Mouse (Mus musculus) midbrain, embryonic 12.5 days (tissue): Measurements from ENCODE around the gene Mgea5. TPM values are rescaled to one million over a fixed set of nuclear protein-coding genes. Genes with fewer than 3 reads are reported as not detected.
A peak's percentile ranks its signal among the peaks of the same experiment; 100 is the strongest.

Experiments used
- ATAC-seq: fragments of 200-750 bp; cut with Nextera tagmentation; 2 replicates; pipeline ENCODE4 v1.8.0; 2017; ENCODE audit warnings: low read depth, moderate TSS enrichment, moderate library complexity; ENCODE audit not compliant: low FRiP score
- H3K27ac ChIP-seq: fragments of 300-500 bp; sonication (generic); replicated peaks from 2 replicates; pipeline ENCODE4 v1.5.1; 2016; ENCODE audit warnings: mild to moderate bottlenecking
- H3K27me3 ChIP-seq: fragments of 300-500 bp; sonication (generic); 2 replicates; pipeline ENCODE4 v1.6.1; 2016; ENCODE audit warnings: mild to moderate bottlenecking
- H3K36me3 ChIP-seq: fragments of 300-500 bp; sonication (generic); 2 replicates; pipeline ENCODE4 v1.6.1; 2016
- H3K4me1 ChIP-seq: fragments of 300-500 bp; sonication (generic); 2 replicates; pipeline ENCODE4 v1.6.1; 2016
- H3K4me2 ChIP-seq: fragments of 300-500 bp; sonication (generic); replicated peaks from 2 replicates; pipeline ENCODE4 v1.6.1; 2016; ENCODE audit warnings: mild to moderate bottlenecking, moderate library complexity
- H3K4me3 ChIP-seq: fragments of 300-500 bp; sonication (generic); 2 replicates; pipeline ENCODE4 v1.5.1; 2016; ENCODE audit warnings: mild to moderate bottlenecking
- H3K9ac ChIP-seq: fragments of 300-500 bp; sonication (generic); replicated peaks from 2 replicates; pipeline ENCODE4 v1.6.1; 2016; ENCODE audit warnings: mild to moderate bottlenecking, moderate library complexity
- H3K9me3 ChIP-seq: fragments of 300-500 bp; sonication (generic); 2 replicates; pipeline ENCODE4 v1.6.1; 2016; ENCODE audit warnings: mild to moderate bottlenecking
- WGBS: fragments of 180-500 bp; shearing (Covaris S2); methylation state at CpG from one replicate; pipeline ENCODE4 v1.1.7; 2016; 5-methylcytosine and 5-hydroxymethylcytosine counted together
- polyA plus RNA-seq: library from polyadenylated mRNA; unstranded; fragments of >200 nt; fragmentation: Nextera tagmentation; extraction: Ambion mirVana; gene quantifications from 2 replicates; pipeline ENCODE4 v1.2.1, GENCODE M21; 2016

Mgea5 gene
- polyA plus RNA-seq, 1 experiment from 2014 or later = 115 TPM

- Histone ChIP-seq H3K4me3 (no peak overlapping the region), H3K27me3 (no peaks in the 10 kb centered on the region), H3K36me3 (peaks cover 98% of the 10 kb centered on the region), H3K9me3 (no peaks in the 10 kb centered on the region), H3K27ac (no peak overlapping the region), H3K4me1 (peaks cover 12% of the 10 kb centered on the region), H3K9ac (no peak overlapping the region), H3K4me2 (no peak overlapping the region)
- 86% methylated on average over 2 of the region's 2 CpGs for WGBS
- ATAC-seq = no peak
Observed at GRCm38 (mm10) chr19:45775486-45775885, 8.2 kb downstream of the Mgea5 start.

GRCm38 (mm10) chr19:45771501-45771900, 12.1 kb downstream of the Mgea5 start:
- Histone ChIP-seq H3K36me3 (peaks cover 97% of the 10 kb centered on the region), H3K27me3 (no peaks in the 10 kb centered on the region), H3K9me3 (no peaks in the 10 kb centered on the region), H3K4me2 (no peak overlapping the region), H3K4me3 (no peak overlapping the region), H3K4me1 (no peaks in the 10 kb centered on the region), H3K9ac (no peak overlapping the region), H3K27ac (no peak overlapping the region)
- ATAC-seq = no peak
- WGBS = 92% methylated on average over 5 of the region's 5 CpGs

GRCm38 (mm10) chr19:45760810-45761209, 22.8 kb downstream of the Mgea5 start:
- no peak overlapping the region for H3K4me2 ChIP-seq
- ATAC-seq = no peak
- H3K9ac ChIP-seq = no peak overlapping the region
- no peak overlapping the region for H3K27ac ChIP-seq
- H3K9me3 ChIP-seq = no peaks in the 10 kb centered on the region
- peaks cover 91% of the 10 kb centered on the region for H3K36me3 ChIP-seq
- 93% methylated on average over 3 of the region's 3 CpGs for WGBS
- H3K27me3 ChIP-seq = no peaks in the 10 kb centered on the region
- no peak overlapping the region for H3K4me3 ChIP-seq
- no peaks in the 10 kb centered on the region for H3K4me1 ChIP-seq

- Histone ChIP-seq H3K36me3 (peaks cover 92% of the 10 kb centered on the region), H3K27ac (no peak overlapping the region), H3K27me3 (no peaks in the 10 kb centered on the region), H3K4me1 (no peaks in the 10 kb centered on the region), H3K9ac (no peak overlapping the region), H3K9me3 (no peaks in the 10 kb centered on the region), H3K4me3 (no peak overlapping the region), H3K4me2 (no peak overlapping the region)
- WGBS = 93% methylated on average over 5 of the region's 5 CpGs
- ATAC-seq = no peak
Observed at GRCm38 (mm10) chr19:45758671-45759070, 25.0 kb downstream of the Mgea5 start.

GRCm38 (mm10) chr19:45753551-45753950, 30.1 kb downstream of the Mgea5 start:
- H3K4me1 ChIP-seq = peaks cover 9% of the 10 kb centered on the region
- no peak overlapping the region for H3K27ac ChIP-seq
- WGBS = 90% methylated on average over 3 of the region's 3 CpGs
- H3K9ac ChIP-seq = no peak overlapping the region
- H3K4me3 ChIP-seq = no peak overlapping the region
- no peak for ATAC-seq
- H3K4me2 ChIP-seq = no peak overlapping the region
- peaks cover 3% of the 10 kb centered on the region for H3K27me3 ChIP-seq
- H3K36me3 ChIP-seq = peaks cover 70% of the 10 kb centered on the region
- no peaks in the 10 kb centered on the region for H3K9me3 ChIP-seq

GRCm38 (mm10) chr19:45751881-45752280, 31.8 kb downstream of the Mgea5 start:
- no peak overlapping the region for H3K27ac ChIP-seq

GRCm38 (mm10) chr19:45749243-45750043, 34.2 kb downstream of the Mgea5 start, which contains the start of gene Npm3:
Npm3 (minus strand) TSS chr19:45749591.
- peak within 1 kb of the TSS; percentile 94 for H3K4me3 ChIP-seq
- peak; percentile 80 for ATAC-seq
- peak within 1 kb of the TSS; percentile 86 for H3K9ac ChIP-seq
- H3K27ac ChIP-seq = no peak within 1 kb of the TSS
- H3K9me3 ChIP-seq = no peaks in the 10 kb centered on the region
- H3K27me3 ChIP-seq = peaks cover 40% of the 10 kb centered on the region
- under 1% methylated on average over 40 of the region's 60 CpGs for WGBS
- peak within 1 kb of the TSS; percentile 99 for H3K4me2 ChIP-seq
- peaks cover 29% of the 10 kb centered on the region for H3K36me3 ChIP-seq
- peaks cover 30% of the 10 kb centered on the region for H3K4me1 ChIP-seq

More at GRCm38 (mm10) chr19:45751881-45752280, 31.8 kb downstream of the Mgea5 start:
- ATAC-seq = no peak
- H3K4me3 ChIP-seq = no peak overlapping the region
- peaks cover 53% of the 10 kb centered on the region for H3K36me3 ChIP-seq
- H3K4me2 ChIP-seq = no peak overlapping the region
- WGBS = 93% methylated on average over 7 of the region's 7 CpGs
- peaks cover 19% of the 10 kb centered on the region for H3K4me1 ChIP-seq
- H3K9me3 ChIP-seq = no peaks in the 10 kb centered on the region
- H3K9ac ChIP-seq = no peak overlapping the region
- peaks cover 15% of the 10 kb centered on the region for H3K27me3 ChIP-seq

- Histone ChIP-seq H3K4me2 (peak overlapping the region; percentile 99), H3K36me3 (peaks cover 22% of the 10 kb centered on the region), H3K9ac (peak overlapping the region; percentile 86), H3K27me3 (peaks cover 47% of the 10 kb centered on the region), H3K4me3 (peak overlapping the region; percentile 94), H3K9me3 (no peaks in the 10 kb centered on the region), H3K4me1 (peaks cover 30% of the 10 kb centered on the region), H3K27ac (no peak overlapping the region)
- 3% methylated on average over 33 of the region's 33 CpGs for WGBS
- peak; percentile 13; the same call in 1 of the 2 replicates for ATAC-seq
Observed at GRCm38 (mm10) chr19:45748691-45749242, 34.9 kb downstream of the Mgea5 start.

GRCm38 (mm10) chr19:45748206-45748605, 35.4 kb downstream of the Mgea5 start:
- no peak overlapping the region for H3K27ac ChIP-seq
- H3K4me2 ChIP-seq = peak overlapping the region; percentile 99
- H3K27me3 ChIP-seq = peaks cover 52% of the 10 kb centered on the region
- peaks cover 30% of the 10 kb centered on the region for H3K4me1 ChIP-seq
- WGBS = 57% methylated on average over 9 of the region's 9 CpGs
- H3K9ac ChIP-seq = peak overlapping the region; percentile 86; the same call in 1 of the 2 replicates
- peak overlapping the region; percentile 94 for H3K4me3 ChIP-seq
- no peaks in the 10 kb centered on the region for H3K9me3 ChIP-seq
- H3K36me3 ChIP-seq = peaks cover 17% of the 10 kb centered on the region
- ATAC-seq = no peak

GRCm38 (mm10) chr19:45747028-45747867, 36.4 kb downstream of the Mgea5 start:
- peaks cover 39% of the 10 kb centered on the region for H3K4me1 ChIP-seq
- H3K36me3 ChIP-seq = peaks cover 8% of the 10 kb centered on the region
- H3K27me3 ChIP-seq = peaks cover 62% of the 10 kb centered on the region
- no peak overlapping the region for H3K27ac ChIP-seq
- H3K9me3 ChIP-seq = no peaks in the 10 kb centered on the region
- ATAC-seq = no peak
- 39% methylated on average over 11 of the region's 11 CpGs for WGBS
- no peak overlapping the region for H3K4me2 ChIP-seq
- H3K4me3 ChIP-seq = no peak overlapping the region
- no peak overlapping the region for H3K9ac ChIP-seq

GRCm38 (mm10) chr19:45746153-45747020, 37.2 kb downstream of the Mgea5 start:
- peaks cover under 1% of the 10 kb centered on the region; the same call in 1 of the 2 replicates for H3K36me3 ChIP-seq
- no peaks in the 10 kb centered on the region for H3K9me3 ChIP-seq
- H3K27ac ChIP-seq = no peak overlapping the region
- H3K27me3 ChIP-seq = peaks cover 70% of the 10 kb centered on the region
- H3K9ac ChIP-seq = no peak overlapping the region
- H3K4me1 ChIP-seq = peaks cover 46% of the 10 kb centered on the region
- no peak overlapping the region for H3K4me2 ChIP-seq
- no peak overlapping the region for H3K4me3 ChIP-seq
- ATAC-seq = no peak
- 10% methylated on average over 29 of the region's 29 CpGs for WGBS
